Mouse (Mus musculus): ENCODE results near the gene Ms4a3.

Ms4a3 gene

GRCm38 (mm10) chr19:11640732-11641131 lies at the start of gene Ms4a3:
TSS of gene Ms4a3 (minus strand) at chr19:11640851.
- in situ Hi-C loops (cut with MboI, MseI): no loop called here

GRCm38 (mm10) chr19:11661562-11661961 lies 20.9 kb upstream of the Ms4a3 start:
- in situ Hi-C loops (cut with MboI, MseI): no loop called here

GRCm38 (mm10) chr19:11660459-11660858 lies 19.8 kb upstream of the Ms4a3 start, which contains the start of gene Oosp2:
TSS of gene Oosp2 (minus strand) at chr19:11660559.
- in situ Hi-C loops (cut with MboI, MseI): no loop called here

GRCm38 (mm10) chr19:11659142-11659541 lies 18.5 kb upstream of the Ms4a3 start:
- in situ Hi-C loops (cut with MboI, MseI): no loop called here

GRCm38 (mm10) chr19:11649564-11649963 lies 8.9 kb upstream of the Ms4a3 start:
- in situ Hi-C loops (cut with MboI, MseI): no loop called here

- in situ Hi-C loops (cut with MboI, MseI): no loop called here
Observed at GRCm38 (mm10) chr19:11646166-11646565, 5.5 kb upstream of the Ms4a3 start.

GRCm38 (mm10) chr19:11639038-11639437 lies 1.6 kb downstream of the Ms4a3 start:
- in situ Hi-C loops (cut with MboI, MseI): no loop called here

GRCm38 (mm10) chr19:11635572-11635971 lies 5.1 kb downstream of the Ms4a3 start:
- in situ Hi-C loops (cut with MboI, MseI): no loop called here

GRCm38 (mm10) chr19:11634330-11634729 lies 6.3 kb downstream of the Ms4a3 start:
- in situ Hi-C loops (cut with MboI, MseI): no loop called here

GRCm38 (mm10) chr19:11633732-11634131 lies 6.9 kb downstream of the Ms4a3 start:
- in situ Hi-C loops (cut with MboI, MseI): no loop called here

- in situ Hi-C loops (cut with MboI, MseI): no loop called here
Observed at GRCm38 (mm10) chr19:11625231-11625630, 15.4 kb downstream of the Ms4a3 start.

- in situ Hi-C loops (cut with MboI, MseI): no loop called here
Observed at GRCm38 (mm10) chr19:11624800-11625199, 15.9 kb downstream of the Ms4a3 start.

- in situ Hi-C loops (cut with MboI, MseI): no loop called here
Observed at GRCm38 (mm10) chr19:11623551-11623950, 17.1 kb downstream of the Ms4a3 start, which contains the start of gene Ms4a2. TSS of gene Ms4a2 (minus strand) at chr19:11623719.

- in situ Hi-C loops (cut with MboI, MseI): no loop called here
Observed at GRCm38 (mm10) chr19:11617983-11618382, 22.7 kb downstream of the Ms4a3 start.

GRCm38 (mm10) chr19:11614805-11615204 lies 25.8 kb downstream of the Ms4a3 start:
- in situ Hi-C loops (cut with MboI, MseI): no loop called here

- in situ Hi-C loops (cut with MboI, MseI): no loop called here
Observed at GRCm38 (mm10) chr19:11613776-11614443, 26.7 kb downstream of the Ms4a3 start.

GRCm38 (mm10) chr19:11613084-11613483 lies 27.6 kb downstream of the Ms4a3 start:
- in situ Hi-C loops (cut with MboI, MseI): no loop called here

- in situ Hi-C loops (cut with MboI, MseI): no loop called here
Observed at GRCm38 (mm10) chr19:11612293-11612692, 28.4 kb downstream of the Ms4a3 start.

- in situ Hi-C loops (cut with MboI, MseI): no loop called here
Observed at GRCm38 (mm10) chr19:11611541-11611945, 29.1 kb downstream of the Ms4a3 start.

GRCm38 (mm10) chr19:11608172-11608571 lies 32.5 kb downstream of the Ms4a3 start:
- in situ Hi-C loops (cut with MboI, MseI): loop anchor here (5.0 kb wide), 2 partner anchors 159 to 256 kb away; no protein-coding TSS in a partner anchor

GRCm38 (mm10) chr19:11604603-11605002 lies 36.0 kb downstream of the Ms4a3 start, which contains the start of gene Ms4a6d:
TSS of gene Ms4a6d (minus strand) at chr19:11604849.
- in situ Hi-C loops (cut with MboI, MseI): loop anchor here (5.0 kb wide), 4 partner anchors 87 to 252 kb away; partner anchors contain the start of gene Ms4a6b

- in situ Hi-C loops (cut with MboI, MseI): loop anchor here (5.0 kb wide), 2 partner anchors 85 to 130 kb away; partner anchors contain the start of gene Ms4a6b
Observed at GRCm38 (mm10) chr19:11602026-11602425, 38.6 kb downstream of the Ms4a3 start.

- in situ Hi-C loops (cut with MboI, MseI): loop anchor here (5.0 kb wide), 2 partner anchors 84 to 129 kb away; partner anchors contain the start of gene Ms4a6b
Observed at GRCm38 (mm10) chr19:11601349-11601748, 39.3 kb downstream of the Ms4a3 start.
